Mouse (Mus musculus): Measurements from ENCODE around the gene Itgb6.

DNA sequence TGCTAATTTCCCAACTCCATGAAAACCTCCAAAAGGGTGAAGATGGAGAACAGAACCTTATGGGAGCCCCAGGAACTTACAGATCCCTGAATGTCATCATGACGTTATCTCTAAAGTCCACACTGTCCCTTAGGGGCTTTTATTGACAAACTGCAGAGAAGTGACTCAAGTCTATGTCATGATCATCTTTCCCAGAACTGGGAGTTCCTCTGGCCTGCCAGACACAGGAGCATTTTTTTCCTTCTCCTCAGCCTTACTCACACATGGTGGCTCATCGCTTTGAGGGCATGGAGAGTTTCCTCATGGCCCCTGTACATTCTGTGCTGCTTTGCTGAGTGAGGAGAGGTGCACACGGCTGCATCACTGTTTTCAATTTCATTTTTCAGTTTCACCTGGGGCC, 22.4 kb downstream of the Itgb6 start:
- TF ChIP-seq CTCF (IDR thresholded peaks at IDR 0.05; ENCODE audit: insufficient read depth, low read depth, low read length) (no peak), POLR2A (IDR thresholded peaks at IDR 0.05; ENCODE audit: insufficient read depth, low read depth, low read length) (no peak)

Data from olfactory bulb, adult 2 months (tissue).